Mouse (Mus musculus) layer of hippocampus, adult 9-10 months (tissue): Measurements from ENCODE around the gene Nrm.
A peak's percentile ranks its signal among the peaks of the same experiment; 100 is the strongest.
"Not testable (repeated sequence)": the region's sequence is repeated elsewhere in the genome, so short reads cannot be mapped to it uniquely, and the experiment has no call there.

Experiments used
- DNase-seq: peaks from one replicate; pipeline ENCODE4 v3.0.0; 2022; ENCODE audit warnings: low spot score

Gene Nrm

GRCm38 (mm10) chr17:35834696-35835422 is 26.3 kb upstream of the Nrm start:
- no peak for DNase-seq

- DNase-seq = no peak
Observed at GRCm38 (mm10) chr17:35835424-35836140, 25.5 kb upstream of the Nrm start.

- DNase-seq = peak; percentile 95
Observed at GRCm38 (mm10) chr17:35836178-35836965, 24.7 kb upstream of the Nrm start.

- no peak for DNase-seq
Observed at GRCm38 (mm10) chr17:35836991-35837422, 24.1 kb upstream of the Nrm start.

GRCm38 (mm10) chr17:35837487-35837886 is 23.6 kb upstream of the Nrm start:
- no peak for DNase-seq

GRCm38 (mm10) chr17:35838122-35838544 is 23.0 kb upstream of the Nrm start, which contains the start of gene Tubb5:
Tubb5 (minus strand) TSS chr17:35838306.
- peak; percentile 86 for DNase-seq

GRCm38 (mm10) chr17:35838570-35838969 is 22.5 kb upstream of the Nrm start:
- DNase-seq = no peak

GRCm38 (mm10) chr17:35839002-35839401 is 22.1 kb upstream of the Nrm start:
- DNase-seq = not testable (repeated sequence)

GRCm38 (mm10) chr17:35840561-35840960 is 20.6 kb upstream of the Nrm start:
- DNase-seq = no peak

- peak; percentile 99 for DNase-seq
Observed at GRCm38 (mm10) chr17:35841076-35841950, 19.8 kb upstream of the Nrm start, which contains the start of gene Mdc1. Mdc1 (plus strand) TSS chr17:35841515.

- DNase-seq = no peak
Observed at GRCm38 (mm10) chr17:35842006-35842405, 19.1 kb upstream of the Nrm start.

GRCm38 (mm10) chr17:35843514-35843913 is 17.6 kb upstream of the Nrm start:
- DNase-seq = no peak

GRCm38 (mm10) chr17:35848112-35848511 is 13.0 kb upstream of the Nrm start:
- no peak for DNase-seq

- no peak for DNase-seq
Observed at GRCm38 (mm10) chr17:35850974-35851373, 10.1 kb upstream of the Nrm start.

GRCm38 (mm10) chr17:35859371-35859770 is 1.7 kb upstream of the Nrm start:
- no peak for DNase-seq

GRCm38 (mm10) chr17:35859835-35860234 is 1.3 kb upstream of the Nrm start:
- no peak for DNase-seq

GRCm38 (mm10) chr17:35860831-35861197 is 304 bp upstream of the Nrm start:
- no peak for DNase-seq

- no peak for DNase-seq
Observed at GRCm38 (mm10) chr17:35864832-35865353, 3.8 kb downstream of the Nrm start.

GRCm38 (mm10) chr17:35865481-35866280 is 4.6 kb downstream of the Nrm start, which contains the start of gene Ppp1r18:
Ppp1r18 (plus strand) TSS chr17:35865593.
- DNase-seq = no peak

GRCm38 (mm10) chr17:35866281-35866831 is 5.2 kb downstream of the Nrm start:
- DNase-seq = no peak
